Mouse (Mus musculus) MEL (cell line): ENCODE results near the gene Uri1. TPM values are rescaled to one million over a fixed set of nuclear protein-coding genes. Genes with fewer than 3 reads are reported as not detected.

Experiments used
- DNase-seq: peaks from one replicate; pipeline ENCODE4 v3.0.0; 2011; ENCODE audit warnings: low read depth, low spot score
- H3K27ac ChIP-seq: 2 replicates; pipeline ENCODE4 v1.5.1; 2012; ENCODE audit warnings: low read depth, mild to moderate bottlenecking, control low read depth, low read length, moderate library complexity; ENCODE audit not compliant: control insufficient read depth
- H3K27me3 ChIP-seq, 2 experiments: fragments of 150-350 bp in 1 of 2; sonication (generic) in 1 of 2; 2 replicates each; pipeline ENCODE4 v1.6.1; 2012; ENCODE audit warnings: low read length in 2 of 2, mild to moderate bottlenecking in 2 of 2, improper control_type of control experiment in 1 of 2, moderate library complexity in 1 of 2; ENCODE audit not compliant: insufficient read depth in 2 of 2, control insufficient read depth in 1 of 2
- H3K36me3 ChIP-seq, 2 experiments: 2 replicates each; pipeline ENCODE4 v1.6.1; 2012 to 2014; ENCODE audit warnings: low read length in 2 of 2, improper control_type of control experiment in 1 of 2, inconsistent platforms in 1 of 2, mild to moderate bottlenecking in 1 of 2; ENCODE audit not compliant: insufficient read depth in 2 of 2, control insufficient read depth in 1 of 2
- H3K4me1 ChIP-seq, 2 experiments: fragments of 150-350 bp in 1 of 2; sonication (generic) in 1 of 2; 2 replicates each; pipeline ENCODE4 v1.6.1; 2012; ENCODE audit warnings: low read length in 2 of 2, improper control_type of control experiment in 1 of 2, mild to moderate bottlenecking in 1 of 2; ENCODE audit not compliant: insufficient read depth in 2 of 2, control insufficient read depth in 1 of 2
- H3K4me3 ChIP-seq, 2 experiments: fragments of 150-350 bp in 1 of 2; sonication (generic) in 1 of 2; 2 replicates each; pipeline ENCODE4 v1.5.1; 2012; ENCODE audit warnings: low read depth in 2 of 2, low read length in 2 of 2, mild to moderate bottlenecking in 2 of 2, moderate library complexity in 2 of 2, control low read depth in 1 of 2, improper control_type of control experiment in 1 of 2; ENCODE audit not compliant: control insufficient read depth in 1 of 2, insufficient read depth in 1 of 2
- H3K79me2 ChIP-seq: 2 replicates; pipeline ENCODE4 v1.6.1; 2012; ENCODE audit warnings: mild to moderate bottlenecking, low read length, moderate library complexity; ENCODE audit not compliant: control insufficient read depth, poor library complexity, insufficient read depth
- H3K9ac ChIP-seq: 2 replicates; pipeline ENCODE4 v1.6.1; 2012; ENCODE audit warnings: low read depth, mild to moderate bottlenecking, control low read depth, low read length, moderate library complexity; ENCODE audit not compliant: control insufficient read depth, poor library complexity, severe bottlenecking
- H3K9me3 ChIP-seq: fragments of 150-350 bp; sonication (generic); replicated peaks from 2 replicates; pipeline ENCODE4 v1.6.1; 2012; ENCODE audit warnings: mild to moderate bottlenecking, low read length, improper control_type of control experiment, moderate library complexity; ENCODE audit not compliant: insufficient read depth
- CHD1 ChIP-seq: IDR thresholded peaks from 2 replicates; pipeline ENCODE4 v1.6.1; 2012; ENCODE audit warnings: low read depth, mild to moderate bottlenecking, inconsistent platforms, low read length, improper control_type of control experiment
- ELF1 ChIP-seq: IDR thresholded peaks from 2 replicates; pipeline ENCODE4 v1.6.1; 2014; ENCODE audit warnings: low read depth, mild to moderate bottlenecking, inconsistent platforms, low read length, improper control_type of control experiment, moderate library complexity
- ETS1 ChIP-seq: IDR thresholded peaks from 2 replicates; pipeline ENCODE4 v1.6.1; 2012; ENCODE audit warnings: low read depth, mild to moderate bottlenecking, inconsistent platforms, low read length, improper control_type of control experiment, moderate library complexity
- GATA1 ChIP-seq: IDR thresholded peaks from 2 replicates; pipeline ENCODE4 v1.6.1; 2011; ENCODE audit warnings: low read depth, low read length, improper control_type of control experiment
- HCFC1 ChIP-seq: IDR thresholded peaks from 2 replicates; pipeline ENCODE4 v1.6.1; 2012; ENCODE audit warnings: low read depth, mild to moderate bottlenecking, inconsistent platforms, low read length, improper control_type of control experiment, moderate library complexity
- JUND ChIP-seq: IDR thresholded peaks from 2 replicates; pipeline ENCODE4 v1.6.1; 2011; ENCODE audit warnings: low read depth, mild to moderate bottlenecking, improper control_type of control experiment, low read length
- KAT2A ChIP-seq: conservative IDR thresholded peaks from 2 replicates; pipeline ENCODE4 v1.6.1; 2012; ENCODE audit warnings: low read depth, low read length, improper control_type of control experiment, inconsistent platforms
- MAFK ChIP-seq: IDR thresholded peaks from 2 replicates; pipeline ENCODE4 v1.6.1; 2011; ENCODE audit warnings: low read depth, mild to moderate bottlenecking, low read length, improper control_type of control experiment, borderline replicate concordance
- MAX ChIP-seq: IDR thresholded peaks from 2 replicates; pipeline ENCODE4 v1.6.1; 2011; ENCODE audit warnings: low read length, improper control_type of control experiment
- MAZ ChIP-seq: IDR thresholded peaks from 2 replicates; pipeline ENCODE4 v1.6.1; 2012; ENCODE audit warnings: low read depth, mild to moderate bottlenecking, inconsistent platforms, low read length, improper control_type of control experiment
- MYC ChIP-seq: IDR thresholded peaks from 2 replicates; pipeline ENCODE4 v1.6.1; 2011; ENCODE audit warnings: low read depth, mild to moderate bottlenecking, low read length, improper control_type of control experiment, moderate library complexity
- NELFE ChIP-seq: IDR thresholded peaks from 2 replicates; pipeline ENCODE4 v1.6.1; 2011; ENCODE audit warnings: low read depth, low read length, improper control_type of control experiment
- NRF1 ChIP-seq: IDR thresholded peaks from 2 replicates; pipeline ENCODE4 v1.6.1; 2014; ENCODE audit warnings: low read depth, mild to moderate bottlenecking, inconsistent platforms, low read length, improper control_type of control experiment, moderate library complexity; ENCODE audit not compliant: poor library complexity, insufficient read depth, severe bottlenecking
- POLR2A ChIP-seq, 2 experiments: IDR thresholded peaks; 2 replicates each; pipeline ENCODE4 v1.6.1; 2011 to 2012; ENCODE audit warnings: low read length in 2 of 2, mild to moderate bottlenecking in 2 of 2, control low read depth in 1 of 2, improper control_type of control experiment in 1 of 2, low read depth in 1 of 2, moderate library complexity in 1 of 2; ENCODE audit not compliant: control insufficient read depth in 1 of 2, insufficient read depth in 1 of 2, poor library complexity in 1 of 2
- POLR2AphosphoS2 ChIP-seq: IDR thresholded peaks from 2 replicates; pipeline ENCODE4 v1.6.1; 2011; ENCODE audit warnings: low read length, improper control_type of control experiment
- POLR2AphosphoS5 ChIP-seq: IDR thresholded peaks from 2 replicates; pipeline ENCODE4 v1.6.1; 2012; ENCODE audit warnings: low read depth, borderline replicate concordance, mild to moderate bottlenecking, inconsistent platforms, low read length, moderate library complexity, mixed read lengths
- RAD21 ChIP-seq: IDR thresholded peaks from 2 replicates; pipeline ENCODE4 v1.6.1; 2011; ENCODE audit warnings: mild to moderate bottlenecking, low read depth, low read length, improper control_type of control experiment
- TBP ChIP-seq: IDR thresholded peaks from 2 replicates; pipeline ENCODE4 v1.8.0; 2011; ENCODE audit warnings: low read depth, low read length, improper control_type of control experiment
- TCF12 ChIP-seq: IDR thresholded peaks from 2 replicates; pipeline ENCODE4 v1.6.1; 2014; ENCODE audit warnings: low read depth, mild to moderate bottlenecking, inconsistent platforms, low read length, improper control_type of control experiment, moderate library complexity
- USF1 ChIP-seq: IDR thresholded peaks from 2 replicates; pipeline ENCODE4 v1.6.1; 2014; ENCODE audit warnings: low read depth, mild to moderate bottlenecking, inconsistent platforms, low read length, improper control_type of control experiment, moderate library complexity
- ZC3H11A ChIP-seq: IDR thresholded peaks from 2 replicates; pipeline ENCODE4 v1.6.1; 2012; ENCODE audit warnings: low read depth, mild to moderate bottlenecking, inconsistent platforms, low read length, improper control_type of control experiment
- ZMIZ1 ChIP-seq: IDR thresholded peaks from 2 replicates; pipeline ENCODE4 v1.6.1; 2012; ENCODE audit warnings: low read depth, mild to moderate bottlenecking, inconsistent platforms, low read length, improper control_type of control experiment, moderate library complexity
- polyA plus RNA-seq, 2 experiments: library from polyadenylated mRNA; stranded (reverse) in 1 of 2; unstranded in 1 of 2; fragments of >175 nt in 1 of 2; fragments of >200 nt in 1 of 2; gene quantifications; 2 replicates each; pipeline versions ENCODE4 v1.2.1 to v1.2.4; 2012; ENCODE audit warnings: low replicate concordance in 2 of 2, low read depth in 1 of 2; ENCODE audit not compliant: insufficient read length in 2 of 2, insufficient read depth in 1 of 2, missing spikeins in 1 of 2
- total RNA-seq: library from RNA; depleted of rRNA; stranded (reverse); fragments of 300-350 nt; gene quantifications from 2 replicates; pipeline ENCODE4 v1.2.3, GENCODE M21; 2012

The Uri1 gene
- total and polyA plus RNA-seq, 3 experiments, result 29.2 to 36.0 TPM; not detected in 1

DNA sequence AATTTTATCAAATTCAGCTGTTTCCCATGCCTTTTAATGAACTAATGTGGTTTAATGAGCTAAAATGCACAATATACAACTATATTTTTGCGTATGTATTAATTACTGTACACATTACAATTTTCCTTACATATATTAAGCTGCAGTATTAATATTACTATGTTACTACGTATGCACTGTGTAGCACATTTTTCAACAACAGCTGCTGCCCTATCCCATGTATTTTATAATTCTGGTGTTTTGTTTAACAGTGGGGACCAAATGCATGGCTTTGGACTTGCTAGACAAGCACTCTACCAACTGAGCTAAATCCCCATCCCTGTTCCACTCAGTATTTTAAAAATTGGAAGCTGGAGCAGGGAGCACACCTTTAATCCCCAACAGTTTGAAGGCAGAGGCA, 3.6 kb downstream of the Uri1 start:
- Histone ChIP-seq H3K9ac (peak overlapping the region; percentile 93), H3K4me1 (peaks cover 3 to 7% of the 10 kb centered on the region in 2 experiments; a peak in 2 of 4 replicates), H3K27me3 (peaks cover 0 to 1% of the 10 kb centered on the region in 2 experiments; a peak in 1 of 4 replicates), H3K9me3 (no peaks in the 10 kb centered on the region), H3K79me2 (peaks cover 28% of the 10 kb centered on the region), H3K27ac (no peak overlapping the region), H3K36me3 (peaks cover 0 to 18% of the 10 kb centered on the region in 2 experiments; a peak in 2 of 4 replicates), H3K4me3 (peak overlapping the region; percentile 73 to 95)
- TF ChIP-seq RAD21 (no peak), POLR2AphosphoS2 (no peak), CHD1 (no peak), NRF1 (no peak), USF1 (no peak), ZC3H11A (no peak), KAT2A (no peak), GATA1 (no peak), MYC (no peak), MAFK (no peak), TCF12 (no peak), POLR2AphosphoS5 (no peak), NELFE (no peak), TBP (no peak), MAX (no peak), ELF1 (no peak), HCFC1 (no peak)
- DNase-seq, result no peak

GRCm38 (mm10) chr7:38019369-38019749, 4.0 kb downstream of the Uri1 start:
- DNase-seq, result peak; percentile 91
- Histone ChIP-seq H3K36me3 (peaks cover 0 to 22% of the 10 kb centered on the region in 2 experiments; a peak in 2 of 4 replicates), H3K9me3 (no peaks in the 10 kb centered on the region), H3K79me2 (peaks cover 32% of the 10 kb centered on the region), H3K4me3 (peak overlapping the region; percentile 73 to 95), H3K27ac (peak overlapping the region; percentile 74; the same call in 1 of the 2 replicates), H3K27me3 (peaks cover 0 to 1% of the 10 kb centered on the region in 2 experiments; a peak in 1 of 4 replicates), H3K9ac (peak overlapping the region; percentile 93), H3K4me1 (peaks cover 3 to 7% of the 10 kb centered on the region in 2 experiments; a peak in 2 of 4 replicates)
- TF ChIP-seq JUND (no peak), MAX (no peak), TCF12 (no peak), NELFE (peak; percentile 68), NRF1 (peak; percentile 62; the same call in 1 of the 2 replicates), POLR2AphosphoS2 (0 out of 2 replicates have a peak, but pooled peaks have one; percentile 23), ETS1 (no peak), POLR2AphosphoS5 (no peak), POLR2A (IDR thresholded peaks at IDR 0.05; ENCODE audit: control insufficient read depth in 1 of 2, insufficient read depth in 1 of 2, low read depth in 1 of 2, low read length in 2 of 2, poor library complexity in 1 of 2) (peak; percentile 56 to 63; a peak in 3 of 4 replicates), ZMIZ1 (peak; percentile 16; the same call in 1 of the 2 replicates), MAZ (peak; percentile 78; the same call in 1 of the 2 replicates), ELF1 (0 out of 2 replicates have a peak, but pooled peaks have one; percentile 11)
